In the genomic region with DNA sequence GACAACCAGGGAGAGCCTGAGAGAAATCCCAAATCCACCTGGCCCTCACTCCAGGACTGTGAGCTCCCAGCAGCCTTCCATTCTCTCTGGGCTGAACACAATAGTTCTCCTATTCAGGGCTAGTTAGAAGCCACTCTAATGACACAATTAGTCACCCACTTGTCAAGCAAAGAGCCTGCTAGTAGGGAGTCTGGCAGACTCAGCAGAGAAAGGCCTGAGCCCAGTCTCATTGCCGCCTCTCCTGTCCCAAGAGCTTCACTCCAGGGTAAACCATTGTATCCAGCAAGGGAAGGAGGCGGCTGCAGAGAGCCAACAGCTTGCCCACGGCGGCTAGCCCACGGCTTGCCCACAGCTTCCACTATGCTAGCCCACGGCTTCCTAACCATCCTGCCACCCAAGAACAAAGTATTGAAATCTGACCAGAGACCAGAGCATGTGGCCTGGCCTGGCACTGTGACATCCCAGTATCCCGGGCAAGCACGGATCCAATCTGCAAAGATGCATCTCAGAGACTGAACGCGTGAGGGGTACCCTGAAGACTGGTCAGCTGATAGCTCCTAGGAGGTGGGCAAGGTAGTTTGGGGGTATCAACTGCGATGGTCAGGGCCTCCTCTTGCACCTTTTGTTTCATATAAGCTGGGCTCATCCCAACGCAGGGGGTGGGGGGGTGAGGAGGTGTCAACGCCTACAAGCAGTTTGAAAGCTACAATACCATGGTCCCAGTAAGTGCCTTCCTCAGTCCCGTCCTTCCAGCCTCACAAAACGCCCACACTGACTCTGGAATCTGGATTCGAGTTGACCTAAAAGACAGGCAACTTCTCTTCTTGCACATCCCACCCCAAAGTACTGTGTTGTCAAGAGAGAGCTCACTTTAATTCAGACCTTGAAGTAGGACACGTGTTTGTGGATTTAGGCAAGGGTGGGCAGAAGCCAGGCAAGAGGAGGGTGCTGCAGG, we compare ENCODE assay signal across 8 mouse cellular contexts. TPM values are rescaled to one million over a fixed set of nuclear protein-coding genes. Genes with fewer than 3 reads are reported as not detected.
A peak's percentile ranks its signal among the peaks of the same experiment; 100 is the strongest.
DNase-seq lines count a peak whose midpoint lies in the region; ATAC-seq and TF ChIP-seq lines count a peak whose summit lies in the region.

No protein-coding gene starts in this region.

- DNase-seq in heart, postnatal 36 days, result no peak
- DNase-seq in left cerebral cortex, adult 9 months (ENCODE audit: low spot score in 2 of 2), result no peak
- no peak for DNase-seq in lung, postnatal 36 days

- H3K4me1 ChIP-seq in heart, embryonic 12.5 days (replicated peaks), result peaks cover 49% of the 10 kb centered on the region
- H3K4me1 ChIP-seq in cortical plate, adult 2 months (ENCODE audit: control insufficient read depth, insufficient read depth, low read length), result peaks cover 3% of the 10 kb centered on the region; the same call in 1 of the 2 replicates
- peaks cover 41% of the 10 kb centered on the region for H3K4me1 ChIP-seq in hindbrain, embryonic 15.5 days (replicated peaks)

- no peak for TF ChIP-seq POLR2A in cortical plate, adult 2 months (IDR thresholded peaks at IDR 0.05; ENCODE audit: extremely low read depth, insufficient read depth, low read length)
- TF ChIP-seq POLR2A in myocyte (IDR thresholded peaks at IDR 0.05; ENCODE audit: insufficient read length, low read depth), result peak; percentile 42

- no peaks in the 10 kb centered on the region for H3K9me3 ChIP-seq in heart, embryonic 12.5 days (replicated peaks)
- H3K9me3 ChIP-seq in hindbrain, embryonic 15.5 days, result no peaks in the 10 kb centered on the region

- H3K4me3 ChIP-seq in heart, embryonic 12.5 days, result peak overlapping the region; percentile 75
- peak overlapping the region; percentile 40 for H3K4me3 ChIP-seq in cortical plate, adult 2 months (ENCODE audit: insufficient read depth, low read length)
- H3K4me3 ChIP-seq in hindbrain, embryonic 15.5 days, result peak overlapping the region; percentile 60
- peak overlapping the region; percentile 61 for H3K4me3 ChIP-seq in myocyte

- intact Hi-C loops in heart, postnatal 36 days (cut with DNase I), result no loop called here

- ATAC-seq in heart, embryonic 12.5 days (ENCODE audit: insufficient number of reproducible peaks, low FRiP score), result 0 out of 2 replicates have a peak, but pooled peaks have one; percentile 1
- 0 out of 2 replicates have a peak, but pooled peaks have one; percentile 16 for ATAC-seq in hindbrain, embryonic 15.5 days (ENCODE audit: low FRiP score, low read depth)
- no peak for ATAC-seq in erythroid progenitor cell, adult 5-6 weeks (replicated peaks; ENCODE audit: low FRiP score, poor library complexity, severe bottlenecking)

- peaks cover 60% of the 10 kb centered on the region for H3K79me2 ChIP-seq in myocyte (ENCODE audit: control insufficient read depth, insufficient read depth)

- WGBS in heart, embryonic 12.5 days, result 36% methylated on average over 17 of the region's 17 CpGs
- 7% methylated on average over 17 of the region's 17 CpGs for WGBS in hindbrain, embryonic 15.5 days

- peak overlapping the region; percentile 59 for H3ac ChIP-seq in myocyte (ENCODE audit: control insufficient read depth, insufficient read length)

- H3K27ac ChIP-seq in heart, embryonic 12.5 days (ENCODE audit: poor library complexity, severe bottlenecking), result peak overlapping the region; percentile 63; the same call in 1 of the 2 replicates
- H3K27ac ChIP-seq in cortical plate, adult 2 months (ENCODE audit: insufficient read depth, low read length), result no peak overlapping the region
- peak overlapping the region; percentile 77 for H3K27ac ChIP-seq in hindbrain, embryonic 15.5 days (replicated peaks)

- no peaks in the 10 kb centered on the region for H3K27me3 ChIP-seq in heart, embryonic 12.5 days (replicated peaks)
- no peaks in the 10 kb centered on the region for H3K27me3 ChIP-seq in hindbrain, embryonic 15.5 days
- H3K27me3 ChIP-seq in myocyte (ENCODE audit: control insufficient read depth, insufficient read depth, insufficient read length), result no peaks in the 10 kb centered on the region

- H3K4me2 ChIP-seq in heart, embryonic 12.5 days, result peak overlapping the region; percentile 95
- peak overlapping the region; percentile 84 for H3K4me2 ChIP-seq in hindbrain, embryonic 15.5 days
- H3K4me2 ChIP-seq in myocyte (ENCODE audit: low read depth), result peak overlapping the region; percentile 90

- no peak for TF ChIP-seq CTCF in cortical plate, adult 2 months (IDR thresholded peaks at IDR 0.05; ENCODE audit: extremely low read depth, insufficient read depth, low read length)

- peak overlapping the region; percentile 90 for H3K9ac ChIP-seq in heart, embryonic 12.5 days
- peak overlapping the region; percentile 80 for H3K9ac ChIP-seq in hindbrain, embryonic 15.5 days

- H3K36me3 ChIP-seq in heart, embryonic 12.5 days, result peaks cover 9% of the 10 kb centered on the region; the same call in 1 of the 2 replicates
- no peaks in the 10 kb centered on the region for H3K36me3 ChIP-seq in hindbrain, embryonic 15.5 days
- no peaks in the 10 kb centered on the region for H3K36me3 ChIP-seq in myocyte (ENCODE audit: control insufficient read depth, insufficient read depth)

TF ChIP-seq in myocyte, 11 proteins besides CTCF, POLR2A, EP300 and RAD21:
- TF ChIP-seq CEBPB (IDR thresholded peaks at IDR 0.05; ENCODE audit: insufficient read depth, poor library complexity, severe bottlenecking) (no peak), POLR2AphosphoS2 (IDR thresholded peaks at IDR 0.05; ENCODE audit: insufficient read length, low read depth) (no peak), MYOD1 (IDR thresholded peaks at IDR 0.05; ENCODE audit: control insufficient read depth in 1 of 3, insufficient read length in 2 of 3, low read depth in 2 of 3) (peak in 1 of 3 experiments; percentile 37), SRF (IDR thresholded peaks at IDR 0.05; ENCODE audit: control insufficient read depth, insufficient read length, low read depth) (no peak), MAX (IDR thresholded peaks at IDR 0.05; ENCODE audit: low read depth) (no peak), USF1 (IDR thresholded peaks at IDR 0.05; ENCODE audit: low read depth) (no peak), MYOG (IDR thresholded peaks at IDR 0.05; ENCODE audit: control insufficient read depth in 1 of 3, insufficient read depth in 1 of 3, insufficient read length in 2 of 3, low read depth in 2 of 3) (peak in 1 of 3 experiments; percentile 54)

RNA-seq across cellular contexts. Expression of a gene that starts 1.0 kb away (rescaled TPM):
- 24.7 and 27.0 TPM in 2 replicates for polyA plus RNA-seq in heart, embryonic 12.5 days (2016; fragmentation: Nextera tagmentation; extraction: Ambion mirVana)
- 10 to 100 TPM; 18.1 to 21.1 TPM for total RNA-seq in heart, postnatal 36 days (2021)
- polyA plus RNA-seq in cortical plate, adult 2 months (2012; rRNA removed), result 17.5 and 17.8 TPM in 2 replicates
- 41.5 and 42.8 TPM in 2 replicates for polyA plus RNA-seq in hindbrain, embryonic 15.5 days (2015; fragmentation: Nextera tagmentation; extraction: Ambion mirVana)
- polyA plus RNA-seq in myocyte (2012; fragmentation: generic; extraction: Trizol), result 126 TPM
- total RNA-seq in erythroid progenitor cell, adult 5-6 weeks (2015; ENCODE audit: low replicate concordance), result not detected in 2 replicates
- total RNA-seq in erythroid progenitor cell, adult 5-6 weeks (2017; ENCODE audit: low replicate concordance), result 0.13 TPM in 1 of 2 replicates, not detected in the other

RNA-seq across cellular contexts. Expression of a gene that starts 16.3 kb away (rescaled TPM):
- 55.5 and 57.4 TPM in 2 replicates for polyA plus RNA-seq in heart, embryonic 12.5 days (2016; fragmentation: Nextera tagmentation; extraction: Ambion mirVana)
- total RNA-seq in heart, postnatal 36 days (2021), result 10 to 100 TPM; 40.0 to 41.1 TPM
- 32.7 and 33.3 TPM in 2 replicates for polyA plus RNA-seq in cortical plate, adult 2 months (2012; rRNA removed)
- 62.1 and 65.0 TPM in 2 replicates for polyA plus RNA-seq in hindbrain, embryonic 15.5 days (2015; fragmentation: Nextera tagmentation; extraction: Ambion mirVana)
- polyA plus RNA-seq in myocyte (2012; fragmentation: generic; extraction: Trizol), result 34.0 TPM
- 27.4 and 60.4 TPM in 2 replicates for total RNA-seq in erythroid progenitor cell, adult 5-6 weeks (2015; ENCODE audit: low replicate concordance)
- 17.8 and 18.4 TPM in 2 replicates for total RNA-seq in erythroid progenitor cell, adult 5-6 weeks (2017; ENCODE audit: low replicate concordance)

RNA-seq across cellular contexts. Expression of a gene that starts 16.4 kb away (rescaled TPM):
- polyA plus RNA-seq in heart, embryonic 12.5 days (2016; fragmentation: Nextera tagmentation; extraction: Ambion mirVana), result 76.9 and 77.8 TPM in 2 replicates
- 10 to 100 TPM; 29.5 to 34.9 TPM for total RNA-seq in heart, postnatal 36 days (2021)
- polyA plus RNA-seq in cortical plate, adult 2 months (2012; rRNA removed), result 23.6 and 24.3 TPM in 2 replicates
- 70.2 and 72.4 TPM in 2 replicates for polyA plus RNA-seq in hindbrain, embryonic 15.5 days (2015; fragmentation: Nextera tagmentation; extraction: Ambion mirVana)
- polyA plus RNA-seq in myocyte (2012; fragmentation: generic; extraction: Trizol), result 55.1 TPM
- 5.4 and 18.0 TPM in 2 replicates for total RNA-seq in erythroid progenitor cell, adult 5-6 weeks (2015; ENCODE audit: low replicate concordance)
- total RNA-seq in erythroid progenitor cell, adult 5-6 weeks (2017; ENCODE audit: low replicate concordance), result 5.1 and 10.8 TPM in 2 replicates

RNA-seq across cellular contexts. Expression of a gene that starts 25.4 kb away (rescaled TPM):
- 37.6 and 39.9 TPM in 2 replicates for polyA plus RNA-seq in heart, embryonic 12.5 days (2016; fragmentation: Nextera tagmentation; extraction: Ambion mirVana)
- total RNA-seq in heart, postnatal 36 days (2021), result 10 to 100 TPM; 30.3 to 33.5 TPM
- polyA plus RNA-seq in cortical plate, adult 2 months (2012; rRNA removed), result 34.8 and 39.8 TPM in 2 replicates
- 52.6 and 56.3 TPM in 2 replicates for polyA plus RNA-seq in hindbrain, embryonic 15.5 days (2015; fragmentation: Nextera tagmentation; extraction: Ambion mirVana)
- 40.0 TPM for polyA plus RNA-seq in myocyte (2012; fragmentation: generic; extraction: Trizol)
- total RNA-seq in erythroid progenitor cell, adult 5-6 weeks (2015; ENCODE audit: low replicate concordance), result 6.8 and 34.8 TPM in 2 replicates
- 7.6 and 15.8 TPM in 2 replicates for total RNA-seq in erythroid progenitor cell, adult 5-6 weeks (2017; ENCODE audit: low replicate concordance)

RNA-seq across cellular contexts. Expression of a gene that starts 26.1 kb away (rescaled TPM):
- 605 and 640 TPM in 2 replicates for polyA plus RNA-seq in heart, embryonic 12.5 days (2016; fragmentation: Nextera tagmentation; extraction: Ambion mirVana)
- 100 to 1,000 TPM in 1 of 2 experiments, 10 to 100 TPM in 1; 94.5 to 116 TPM for total RNA-seq in heart, postnatal 36 days (2021)
- 275 and 286 TPM in 2 replicates for polyA plus RNA-seq in cortical plate, adult 2 months (2012; rRNA removed)
- polyA plus RNA-seq in hindbrain, embryonic 15.5 days (2015; fragmentation: Nextera tagmentation; extraction: Ambion mirVana), result 535 and 549 TPM in 2 replicates
- 145 TPM for polyA plus RNA-seq in myocyte (2012; fragmentation: generic; extraction: Trizol)
- 911 and 1,279 TPM in 2 replicates for total RNA-seq in erythroid progenitor cell, adult 5-6 weeks (2015; ENCODE audit: low replicate concordance)
- 284 and 388 TPM in 2 replicates for total RNA-seq in erythroid progenitor cell, adult 5-6 weeks (2017; ENCODE audit: low replicate concordance)
